Mouse (Mus musculus) limb, embryonic 11.5 days (tissue): ENCODE results near the gene Ap1g2. TPM values are rescaled to one million over a fixed set of nuclear protein-coding genes. Genes with fewer than 3 reads are reported as not detected.

Experiments used
- ATAC-seq: fragments of 200-750 bp; cut with Nextera tagmentation; 2 replicates; pipeline ENCODE4 v1.8.0; 2017; ENCODE audit warnings: low read depth; ENCODE audit not compliant: insufficient number of reproducible peaks, low FRiP score, low TSS enrichment
- DNase-seq: peaks from one replicate; pipeline ENCODE4 v3.0.0-alpha.2; 2015; ENCODE audit warnings: low spot score
- H3K27ac ChIP-seq: fragments of 300-500 bp; sonication (generic); replicated peaks from 2 replicates; pipeline ENCODE4 v1.5.1; 2014; ENCODE audit warnings: low read depth, mild to moderate bottlenecking, low read length
- H3K27me3 ChIP-seq: fragments of 300-500 bp; sonication (generic); 2 replicates; pipeline ENCODE4 v1.6.1; 2014; ENCODE audit warnings: mild to moderate bottlenecking, low read length, mixed read lengths; ENCODE audit not compliant: control insufficient read depth, insufficient read depth
- H3K36me3 ChIP-seq: fragments of 300-500 bp; sonication (generic); 2 replicates; pipeline ENCODE4 v1.6.1; 2014; ENCODE audit warnings: mild to moderate bottlenecking, low read length, moderate library complexity, mixed read lengths; ENCODE audit not compliant: control insufficient read depth, insufficient read depth
- H3K4me1 ChIP-seq: fragments of 300-500 bp; sonication (generic); 2 replicates; pipeline ENCODE4 v1.6.1; 2014; ENCODE audit warnings: low read length, mixed read lengths; ENCODE audit not compliant: control insufficient read depth, insufficient read depth
- H3K4me2 ChIP-seq: fragments of 300-500 bp; sonication (generic); 2 replicates; pipeline ENCODE4 v1.6.1; 2014; ENCODE audit warnings: low read depth, mild to moderate bottlenecking, moderate library complexity; ENCODE audit not compliant: severe bottlenecking
- H3K4me3 ChIP-seq: fragments of 300-500 bp; sonication (generic); 2 replicates; pipeline ENCODE4 v1.5.1; 2014; ENCODE audit warnings: low read depth, low read length
- H3K9ac ChIP-seq: fragments of 300-500 bp; sonication (generic); 2 replicates; pipeline ENCODE4 v1.6.1; 2014; ENCODE audit warnings: mild to moderate bottlenecking, low read length
- H3K9me3 ChIP-seq: fragments of 300-500 bp; sonication (generic); 2 replicates; pipeline ENCODE4 v1.6.1; 2016; ENCODE audit warnings: low read length; ENCODE audit not compliant: control insufficient read depth
- WGBS: fragments of 180-500 bp; shearing (Covaris S2); extraction: QIAGEN DNeasy Blood & Tissue Kit; methylation state at CpG from one replicate; pipeline ENCODE4 v1.1.7; 2014; 5-methylcytosine and 5-hydroxymethylcytosine counted together
- polyA plus RNA-seq: library from polyadenylated mRNA; unstranded; fragments of >200 nt; fragmentation: Nextera tagmentation; extraction: Ambion mirVana; gene quantifications from 2 replicates; pipeline ENCODE4 v1.2.1, GENCODE M21; 2014

Gene Ap1g2
- polyA plus RNA-seq, 1 experiment from 2014 or later: 9.9 TPM

- DNase-seq (no peak), ATAC-seq (no peak)
- H3K27me3 ChIP-seq: peaks cover 4% of the 10 kb centered on the region; the same call in 1 of the 2 replicates
- peaks cover 5% of the 10 kb centered on the region for H3K36me3 ChIP-seq
- WGBS: 85% methylated on average over 22 of the region's 22 CpGs
- no peak overlapping the region for H3K4me3 ChIP-seq
- no peaks in the 10 kb centered on the region for H3K9me3 ChIP-seq
- no peak overlapping the region for H3K4me2 ChIP-seq
- peaks cover 11% of the 10 kb centered on the region for H3K4me1 ChIP-seq
- no peak overlapping the region for H3K27ac ChIP-seq
- H3K9ac ChIP-seq: no peak overlapping the region
Measured at GRCm38 (mm10) chr14:55063581-55064381, 42.6 kb downstream of the Ap1g2 start.

GRCm38 (mm10) chr14:55063117-55063516 lies 43.3 kb downstream of the Ap1g2 start:
- DNase-seq (no peak), ATAC-seq (no peak)
- Histone ChIP-seq H3K27me3 (peaks cover 4% of the 10 kb centered on the region; the same call in 1 of the 2 replicates), H3K36me3 (peaks cover 5% of the 10 kb centered on the region), H3K4me3 (no peak overlapping the region), H3K9ac (no peak overlapping the region), H3K27ac (no peak overlapping the region), H3K9me3 (no peaks in the 10 kb centered on the region), H3K4me2 (no peak overlapping the region), H3K4me1 (peaks cover 11% of the 10 kb centered on the region)
- WGBS: 84% methylated on average over 5 of the region's 5 CpGs

- ATAC-seq: peak; percentile 41; the same call in 1 of the 2 replicates
- no peak overlapping the region for H3K27ac ChIP-seq
Measured at GRCm38 (mm10) chr14:55062626-55063025, 43.8 kb downstream of the Ap1g2 start.

GRCm38 (mm10) chr14:55061845-55062244 lies 44.5 kb downstream of the Ap1g2 start:
- Histone ChIP-seq H3K27me3 (peaks cover 4% of the 10 kb centered on the region; the same call in 1 of the 2 replicates), H3K4me2 (peak overlapping the region; percentile 25; the same call in 1 of the 2 replicates), H3K36me3 (peaks cover 3% of the 10 kb centered on the region), H3K9me3 (no peaks in the 10 kb centered on the region), H3K4me3 (no peak overlapping the region), H3K9ac (no peak overlapping the region), H3K27ac (0 out of 2 replicates have a peak overlapping the region, but pooled peaks have one; percentile 18), H3K4me1 (peaks cover 11% of the 10 kb centered on the region)
- 35% methylated on average over 7 of the region's 7 CpGs for WGBS
- ATAC-seq: 0 out of 2 replicates have a peak, but pooled peaks have one; percentile 44
- DNase-seq: no peak

More at GRCm38 (mm10) chr14:55062626-55063025, 43.8 kb downstream of the Ap1g2 start:
- H3K4me1 ChIP-seq: peaks cover 11% of the 10 kb centered on the region
- WGBS: 10% methylated on average over 17 of the region's 17 CpGs
- H3K9me3 ChIP-seq: no peaks in the 10 kb centered on the region
- no peak overlapping the region for H3K9ac ChIP-seq
- peak overlapping the region; percentile 36 for H3K4me2 ChIP-seq
- DNase-seq: peak; percentile 69
- H3K4me3 ChIP-seq: no peak overlapping the region
- peaks cover 4% of the 10 kb centered on the region for H3K36me3 ChIP-seq
- peaks cover 4% of the 10 kb centered on the region; the same call in 1 of the 2 replicates for H3K27me3 ChIP-seq

GRCm38 (mm10) chr14:55059931-55060330 lies 46.5 kb downstream of the Ap1g2 start:
- no peak for ATAC-seq
- DNase-seq: no peak
- Histone ChIP-seq H3K36me3 (no peaks in the 10 kb centered on the region), H3K4me1 (peaks cover 11% of the 10 kb centered on the region), H3K27me3 (peaks cover 4% of the 10 kb centered on the region; the same call in 1 of the 2 replicates), H3K4me2 (no peak overlapping the region), H3K9me3 (no peaks in the 10 kb centered on the region), H3K27ac (no peak overlapping the region), H3K9ac (no peak overlapping the region), H3K4me3 (no peak overlapping the region)
- WGBS: 77% methylated on average over 5 of the region's 5 CpGs

DNA sequence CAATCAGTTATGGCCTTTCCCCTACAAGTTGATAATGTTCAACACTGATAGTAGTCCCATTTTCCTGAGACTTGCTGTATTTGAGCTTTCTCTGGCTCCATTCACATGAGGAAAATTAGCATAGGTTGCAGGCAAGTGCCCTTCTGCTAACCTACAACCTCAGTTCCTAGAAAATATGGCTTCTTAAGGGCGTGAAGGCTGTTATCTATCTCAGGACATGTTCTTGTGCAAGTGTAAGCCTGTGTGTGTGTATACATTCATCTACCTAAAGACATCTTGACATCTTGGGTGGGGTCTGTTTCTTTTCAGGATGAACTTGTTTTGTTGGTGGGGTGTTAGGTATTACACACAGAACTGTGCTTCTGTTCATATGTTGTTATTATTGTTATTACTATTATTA lies 47.4 kb downstream of the Ap1g2 start:
- 88% methylated on average over 1 of the region's 1 CpGs for WGBS

GRCm38 (mm10) chr14:55055167-55055834 lies 51.1 kb downstream of the Ap1g2 start:
- no peak for ATAC-seq

More for the DNA sequence above, 47.4 kb downstream of the Ap1g2 start:
- Histone ChIP-seq H3K4me3 (no peak overlapping the region), H3K4me2 (no peak overlapping the region), H3K27me3 (peaks cover 2% of the 10 kb centered on the region; the same call in 1 of the 2 replicates), H3K36me3 (no peaks in the 10 kb centered on the region), H3K27ac (no peak overlapping the region), H3K9me3 (no peaks in the 10 kb centered on the region), H3K4me1 (peaks cover 11% of the 10 kb centered on the region), H3K9ac (no peak overlapping the region)
- DNase-seq: no peak
- ATAC-seq: no peak

GRCm38 (mm10) chr14:55054191-55054749 lies 52.1 kb downstream of the Ap1g2 start:
- no peaks in the 10 kb centered on the region for H3K27me3 ChIP-seq
- H3K4me3 ChIP-seq: no peak overlapping the region
- H3K27ac ChIP-seq: no peak overlapping the region
- H3K9ac ChIP-seq: no peak overlapping the region
- WGBS: 85% methylated on average over 10 of the region's 10 CpGs
- no peak overlapping the region for H3K4me2 ChIP-seq
- H3K36me3 ChIP-seq: no peaks in the 10 kb centered on the region
- no peaks in the 10 kb centered on the region for H3K4me1 ChIP-seq
- no peak for DNase-seq
- ATAC-seq: no peak
- no peaks in the 10 kb centered on the region for H3K9me3 ChIP-seq

More at GRCm38 (mm10) chr14:55055167-55055834, 51.1 kb downstream of the Ap1g2 start:
- no peak overlapping the region for H3K4me3 ChIP-seq
- 78% methylated on average over 11 of the region's 11 CpGs for WGBS
- H3K4me2 ChIP-seq: no peak overlapping the region
- H3K9ac ChIP-seq: no peak overlapping the region
- H3K27me3 ChIP-seq: no peaks in the 10 kb centered on the region
- no peaks in the 10 kb centered on the region for H3K36me3 ChIP-seq
- DNase-seq: no peak
- no peaks in the 10 kb centered on the region for H3K9me3 ChIP-seq
- no peak overlapping the region for H3K27ac ChIP-seq
- no peaks in the 10 kb centered on the region for H3K4me1 ChIP-seq
